Mouse (Mus musculus) kidney, adult 9 months (tissue): ENCODE results near the gene Anapc15.

Experiments used
- DNase-seq: peaks from one replicate; pipeline ENCODE4 v3.0.0; 2022

The Anapc15 gene

GRCm38 (mm10) chr7:101863415-101863814 lies at the start of gene Anapc15:
Gene Anapc15 (plus strand): TSS chr7:101863715.
- DNase-seq = no peak

GRCm38 (mm10) chr7:101817861-101818401 lies 45.6 kb upstream of the Anapc15 start, which contains the start of gene Phox2a:
Gene Phox2a (plus strand): TSS chr7:101818313.
- DNase-seq = no peak

GRCm38 (mm10) chr7:101820295-101821030 lies 43.1 kb upstream of the Anapc15 start:
- DNase-seq = no peak

GRCm38 (mm10) chr7:101821571-101822501 lies 41.7 kb upstream of the Anapc15 start:
- DNase-seq = peak; percentile 49

- peak; percentile 65 for DNase-seq
These were observed 40.4 kb upstream of the Anapc15 start for GRCm38 (mm10) chr7:101822836-101823757.

GRCm38 (mm10) chr7:101823758-101824630 lies 39.5 kb upstream of the Anapc15 start:
- DNase-seq = peak; percentile 80

GRCm38 (mm10) chr7:101830373-101830772 lies 33.1 kb upstream of the Anapc15 start:
- no peak for DNase-seq

GRCm38 (mm10) chr7:101831437-101831836 lies 32.1 kb upstream of the Anapc15 start:
- no peak for DNase-seq

- no peak for DNase-seq
These were observed 31.1 kb upstream of the Anapc15 start for GRCm38 (mm10) chr7:101832372-101832771.

- DNase-seq = no peak
These were observed 30.2 kb upstream of the Anapc15 start for GRCm38 (mm10) chr7:101833352-101833751.

- no peak for DNase-seq
These were observed 29.5 kb upstream of the Anapc15 start for GRCm38 (mm10) chr7:101833916-101834584.

GRCm38 (mm10) chr7:101834903-101835302 lies 28.6 kb upstream of the Anapc15 start:
- DNase-seq = no peak

GRCm38 (mm10) chr7:101835457-101836109 lies 27.9 kb upstream of the Anapc15 start:
- DNase-seq = peak; percentile 35

- DNase-seq = peak; percentile 62
These were observed 27.0 kb upstream of the Anapc15 start for GRCm38 (mm10) chr7:101836271-101837153.

- peak; percentile 53 for DNase-seq
These were observed 26.3 kb upstream of the Anapc15 start for GRCm38 (mm10) chr7:101837154-101837605.

GRCm38 (mm10) chr7:101837606-101838471 lies 25.7 kb upstream of the Anapc15 start, which contains the start of gene Inppl1:
Gene Inppl1 (minus strand): TSS chr7:101838229.
- DNase-seq = peak; percentile 98

- DNase-seq = no peak
These were observed 19.3 kb upstream of the Anapc15 start for GRCm38 (mm10) chr7:101844186-101844585.

- no peak for DNase-seq
These were observed 15.6 kb upstream of the Anapc15 start for GRCm38 (mm10) chr7:101847934-101848333.
